Comparison of ENCODE assay signal across 9 mouse cellular contexts in genomic region chr6:70812526-70812895, GRCm38 (mm10). TPM values are rescaled to one million over a fixed set of nuclear protein-coding genes. Genes with fewer than 3 reads are reported as not detected.
DNase-seq lines count a peak whose midpoint lies in the region; ATAC-seq and TF ChIP-seq lines count a peak whose summit lies in the region.
"Had no signal": no experiment of that assay in that cellular context is flagged by ENCODE, and none has a peak within 500 bp of the region (broad histone marks: within the 10 kb centered on the region; RNA-seq: fewer than 3 reads in every experiment).

No protein-coding gene starts in this region.

- intact Hi-C loops in heart, postnatal 14 days (cut with DNase I) = loop anchor here (1.0 to 5.0 kb wide), 2 partner anchors 35 to 69 kb away; no protein-coding TSS in a partner anchor

- H3K9ac ChIP-seq in heart, embryonic 12.5 days = 0 out of 2 replicates have a peak overlapping the region, but pooled peaks have one; percentile 22
- no peak overlapping the region for H3K9ac ChIP-seq in midbrain, postnatal 0 days (replicated peaks; ENCODE audit: low read length, poor library complexity, severe bottlenecking)
- H3K9ac ChIP-seq in midbrain, embryonic 11.5 days (ENCODE audit: low read length) = no peak overlapping the region
- no peak overlapping the region for H3K9ac ChIP-seq in stomach, embryonic 14.5 days (replicated peaks; ENCODE audit: low read depth, low read length)
- H3K9ac ChIP-seq: liver, embryonic 14.5 days had no signal

- no peak; the same call in 1 of the 2 replicates for ATAC-seq in heart, embryonic 12.5 days (ENCODE audit: insufficient number of reproducible peaks, low FRiP score)
- no peak for ATAC-seq in midbrain, postnatal 0 days (ENCODE audit: low FRiP score)
- ATAC-seq in midbrain, embryonic 11.5 days (ENCODE audit: low FRiP score) = no peak
- ATAC-seq in stomach, embryonic 14.5 days (ENCODE audit: insufficient number of reproducible peaks, insufficient read depth, low FRiP score, low read depth) = peak; percentile 37; the same call in 1 of the 2 replicates

- no peaks in the 10 kb centered on the region for H3K9me3 ChIP-seq in heart, embryonic 12.5 days (replicated peaks)
- H3K9me3 ChIP-seq in midbrain, postnatal 0 days (ENCODE audit: low read length) = no peaks in the 10 kb centered on the region
- H3K9me3 ChIP-seq in midbrain, embryonic 11.5 days (ENCODE audit: control insufficient read depth, low read length) = no peaks in the 10 kb centered on the region
- no peaks in the 10 kb centered on the region for H3K9me3 ChIP-seq in stomach, embryonic 14.5 days (ENCODE audit: control insufficient read depth, low read depth, low read length)

- no peak overlapping the region for H3K4me3 ChIP-seq in heart, embryonic 12.5 days
- no peak overlapping the region for H3K4me3 ChIP-seq in midbrain, postnatal 0 days (ENCODE audit: low read depth, low read length)
- H3K4me3 ChIP-seq in midbrain, embryonic 11.5 days (ENCODE audit: low read depth, low read length) = no peak overlapping the region
- H3K4me3 ChIP-seq in stomach, embryonic 14.5 days (ENCODE audit: low read depth, low read length) = no peak overlapping the region

- peaks cover 9% of the 10 kb centered on the region for H3K4me1 ChIP-seq in heart, embryonic 12.5 days (replicated peaks)
- no peaks in the 10 kb centered on the region for H3K4me1 ChIP-seq in midbrain, postnatal 0 days (ENCODE audit: insufficient read depth, low read length)
- H3K4me1 ChIP-seq in midbrain, embryonic 11.5 days (ENCODE audit: control insufficient read depth, insufficient read depth, low read length) = no peaks in the 10 kb centered on the region
- H3K4me1 ChIP-seq in stomach, embryonic 14.5 days (ENCODE audit: control insufficient read depth, insufficient read depth, low read length) = no peaks in the 10 kb centered on the region

- H3K27ac ChIP-seq in heart, embryonic 12.5 days (ENCODE audit: poor library complexity, severe bottlenecking) = peak overlapping the region; percentile 50
- H3K27ac ChIP-seq in midbrain, postnatal 0 days (ENCODE audit: low read depth, low read length) = 0 out of 2 replicates have a peak overlapping the region, but pooled peaks have one; percentile 3
- H3K27ac ChIP-seq in midbrain, embryonic 11.5 days (ENCODE audit: low read depth, low read length) = no peak overlapping the region
- peak overlapping the region; percentile 56; the same call in 1 of the 2 replicates for H3K27ac ChIP-seq in stomach, embryonic 14.5 days (ENCODE audit: low read length)
- H3K27ac ChIP-seq: liver, embryonic 14.5 days had no signal

- H3K36me3 ChIP-seq in heart, embryonic 12.5 days = no peaks in the 10 kb centered on the region
- H3K36me3 ChIP-seq in midbrain, postnatal 0 days (ENCODE audit: insufficient read depth, low read length) = no peaks in the 10 kb centered on the region
- H3K36me3 ChIP-seq in midbrain, embryonic 11.5 days (ENCODE audit: control insufficient read depth, insufficient read depth, low read length) = no peaks in the 10 kb centered on the region
- H3K36me3 ChIP-seq in stomach, embryonic 14.5 days (ENCODE audit: control insufficient read depth, insufficient read depth, low read length) = no peaks in the 10 kb centered on the region

- TF ChIP-seq CTCF in midbrain, postnatal 0 days (IDR thresholded peaks at IDR 0.05) = no peak

- H3K4me2 ChIP-seq in heart, embryonic 12.5 days = 0 out of 2 replicates have a peak overlapping the region, but pooled peaks have one; percentile 12
- no peak overlapping the region for H3K4me2 ChIP-seq in midbrain, postnatal 0 days (ENCODE audit: low read depth, low read length, poor library complexity, severe bottlenecking)
- H3K4me2 ChIP-seq in midbrain, embryonic 11.5 days = no peak overlapping the region
- no peak overlapping the region for H3K4me2 ChIP-seq in stomach, embryonic 14.5 days (replicated peaks; ENCODE audit: low read depth, low read length)

- 29% methylated on average over 4 of the region's 4 CpGs for WGBS in heart, embryonic 12.5 days
- 35% methylated on average over 4 of the region's 4 CpGs for WGBS in midbrain, postnatal 0 days
- 35% methylated on average over 4 of the region's 4 CpGs for WGBS in midbrain, embryonic 11.5 days
- 22% methylated on average over 4 of the region's 4 CpGs for WGBS in stomach, embryonic 14.5 days

- no peaks in the 10 kb centered on the region for H3K27me3 ChIP-seq in heart, embryonic 12.5 days (replicated peaks)
- H3K27me3 ChIP-seq in midbrain, postnatal 0 days (ENCODE audit: insufficient read depth, low read length) = no peaks in the 10 kb centered on the region
- no peaks in the 10 kb centered on the region for H3K27me3 ChIP-seq in midbrain, embryonic 11.5 days (ENCODE audit: control insufficient read depth, insufficient read depth, low read length)
- no peaks in the 10 kb centered on the region for H3K27me3 ChIP-seq in stomach, embryonic 14.5 days (ENCODE audit: control insufficient read depth, insufficient read depth, low read length)

- DNase-seq in heart, postnatal 14 days = no peak
- no peak for DNase-seq in midbrain, postnatal 0 days (ENCODE audit: low spot score)
- no peak for DNase-seq in midbrain, embryonic 11.5 days (ENCODE audit: low spot score, missing footprints)
- peak; percentile 73 for DNase-seq in kidney, adult 18-20 months
- DNase-seq in spleen, postnatal 36 days (ENCODE audit: low spot score in 2 of 2) = no peak
- no peak for DNase-seq in left cerebral cortex, adult 9 months (ENCODE audit: low spot score in 2 of 2)

RNA-seq across cellular contexts. Expression of gene Rpia, which starts 20.5 kb away (rescaled TPM):
- polyA plus RNA-seq in heart, embryonic 12.5 days (2016; fragmentation: Nextera tagmentation; extraction: Ambion mirVana) = 0.86 and 1.1 TPM in 2 replicates
- 10 to 100 TPM; 10.4 to 12.0 TPM for total RNA-seq in heart, postnatal 14 days (2021)
- total RNA-seq in midbrain, postnatal 0 days (2014; rRNA removed) = 9.3 and 15.5 TPM in 2 replicates
- 1.1 and 1.4 TPM in 2 replicates for polyA plus RNA-seq in midbrain, postnatal 0 days (2015; fragmentation: Nextera tagmentation; extraction: Ambion mirVana)
- polyA plus RNA-seq in midbrain, embryonic 11.5 days (2014; fragmentation: Nextera tagmentation; extraction: Ambion mirVana) = 1.9 TPM in 2 replicates
- polyA plus RNA-seq in stomach, embryonic 14.5 days (2014; fragmentation: Nextera tagmentation; extraction: Ambion mirVana) = 4.5 and 4.8 TPM in 2 replicates

RNA-seq across cellular contexts. Expression of gene Eif2ak3, which starts 31.8 kb away (rescaled TPM):
- polyA plus RNA-seq in heart, embryonic 12.5 days (2016; fragmentation: Nextera tagmentation; extraction: Ambion mirVana) = 9.5 and 10.8 TPM in 2 replicates
- total RNA-seq in heart, postnatal 14 days (2021) = 10 to 100 TPM; 11.1 to 11.7 TPM
- 19.3 and 25.1 TPM in 2 replicates for total RNA-seq in midbrain, postnatal 0 days (2014; rRNA removed)
- 7.7 TPM in 2 replicates for polyA plus RNA-seq in midbrain, postnatal 0 days (2015; fragmentation: Nextera tagmentation; extraction: Ambion mirVana)
- 8.9 and 9.8 TPM in 2 replicates for polyA plus RNA-seq in midbrain, embryonic 11.5 days (2014; fragmentation: Nextera tagmentation; extraction: Ambion mirVana)
- polyA plus RNA-seq in stomach, embryonic 14.5 days (2014; fragmentation: Nextera tagmentation; extraction: Ambion mirVana) = 10.2 and 12.5 TPM in 2 replicates
